Mouse (Mus musculus) MEL (cell line): ENCODE measurements around the gene Frmd4a. TPM values are rescaled to one million over a fixed set of nuclear protein-coding genes. Genes with fewer than 3 reads are reported as not detected.

ENCODE experiments used
- DNase-seq: peaks from one replicate; pipeline ENCODE4 v3.0.0; 2011; ENCODE audit warnings: low read depth, low spot score
- H3K27ac ChIP-seq: 2 replicates; pipeline ENCODE4 v1.5.1; 2012; ENCODE audit warnings: low read depth, mild to moderate bottlenecking, control low read depth, low read length, moderate library complexity; ENCODE audit not compliant: control insufficient read depth
- H3K27me3 ChIP-seq, 2 experiments: fragments of 150-350 bp in 1 of 2; sonication (generic) in 1 of 2; 2 replicates each; pipeline ENCODE4 v1.6.1; 2012; ENCODE audit warnings: low read length in 2 of 2, mild to moderate bottlenecking in 2 of 2, improper control_type of control experiment in 1 of 2, moderate library complexity in 1 of 2; ENCODE audit not compliant: insufficient read depth in 2 of 2, control insufficient read depth in 1 of 2
- H3K36me3 ChIP-seq, 2 experiments: 2 replicates each; pipeline ENCODE4 v1.6.1; 2012 to 2014; ENCODE audit warnings: low read length in 2 of 2, improper control_type of control experiment in 1 of 2, inconsistent platforms in 1 of 2, mild to moderate bottlenecking in 1 of 2; ENCODE audit not compliant: insufficient read depth in 2 of 2, control insufficient read depth in 1 of 2
- H3K4me1 ChIP-seq, 2 experiments: fragments of 150-350 bp in 1 of 2; sonication (generic) in 1 of 2; 2 replicates each; pipeline ENCODE4 v1.6.1; 2012; ENCODE audit warnings: low read length in 2 of 2, improper control_type of control experiment in 1 of 2, mild to moderate bottlenecking in 1 of 2; ENCODE audit not compliant: insufficient read depth in 2 of 2, control insufficient read depth in 1 of 2
- H3K4me3 ChIP-seq, 2 experiments: fragments of 150-350 bp in 1 of 2; sonication (generic) in 1 of 2; 2 replicates each; pipeline ENCODE4 v1.5.1; 2012; ENCODE audit warnings: low read depth in 2 of 2, low read length in 2 of 2, mild to moderate bottlenecking in 2 of 2, moderate library complexity in 2 of 2, control low read depth in 1 of 2, improper control_type of control experiment in 1 of 2; ENCODE audit not compliant: control insufficient read depth in 1 of 2, insufficient read depth in 1 of 2
- H3K79me2 ChIP-seq: 2 replicates; pipeline ENCODE4 v1.6.1; 2012; ENCODE audit warnings: mild to moderate bottlenecking, low read length, moderate library complexity; ENCODE audit not compliant: control insufficient read depth, poor library complexity, insufficient read depth
- H3K9ac ChIP-seq: 2 replicates; pipeline ENCODE4 v1.6.1; 2012; ENCODE audit warnings: low read depth, mild to moderate bottlenecking, control low read depth, low read length, moderate library complexity; ENCODE audit not compliant: control insufficient read depth, poor library complexity, severe bottlenecking
- H3K9me3 ChIP-seq: fragments of 150-350 bp; sonication (generic); replicated peaks from 2 replicates; pipeline ENCODE4 v1.6.1; 2012; ENCODE audit warnings: mild to moderate bottlenecking, low read length, improper control_type of control experiment, moderate library complexity; ENCODE audit not compliant: insufficient read depth
- BHLHE40 ChIP-seq: IDR thresholded peaks from 2 replicates; pipeline ENCODE4 v1.6.1; 2012; ENCODE audit warnings: low read depth, mild to moderate bottlenecking, inconsistent platforms, low read length, improper control_type of control experiment, borderline replicate concordance
- CHD1 ChIP-seq: IDR thresholded peaks from 2 replicates; pipeline ENCODE4 v1.6.1; 2012; ENCODE audit warnings: low read depth, mild to moderate bottlenecking, inconsistent platforms, low read length, improper control_type of control experiment
- CHD2 ChIP-seq: IDR thresholded peaks from 2 replicates; pipeline ENCODE4 v1.6.1; 2011; ENCODE audit warnings: low read length, improper control_type of control experiment
- E2F4 ChIP-seq: IDR thresholded peaks from 2 replicates; pipeline ENCODE4 v1.6.1; 2011; ENCODE audit warnings: low read depth, low read length, improper control_type of control experiment, borderline replicate concordance
- ELF1 ChIP-seq: IDR thresholded peaks from 2 replicates; pipeline ENCODE4 v1.6.1; 2014; ENCODE audit warnings: low read depth, mild to moderate bottlenecking, inconsistent platforms, low read length, improper control_type of control experiment, moderate library complexity
- EP300 ChIP-seq, 2 experiments: IDR thresholded peaks; 2 replicates each; pipeline ENCODE4 v1.6.1; 2011; ENCODE audit warnings: improper control_type of control experiment in 2 of 2, low read length in 2 of 2, low read depth in 1 of 2, mild to moderate bottlenecking in 1 of 2
- GABPA ChIP-seq: IDR thresholded peaks from 2 replicates; pipeline ENCODE4 v1.6.1; 2012; ENCODE audit warnings: low read depth, mild to moderate bottlenecking, inconsistent platforms, low read length, improper control_type of control experiment, moderate library complexity
- HCFC1 ChIP-seq: IDR thresholded peaks from 2 replicates; pipeline ENCODE4 v1.6.1; 2012; ENCODE audit warnings: low read depth, mild to moderate bottlenecking, inconsistent platforms, low read length, improper control_type of control experiment, moderate library complexity
- JUND ChIP-seq: IDR thresholded peaks from 2 replicates; pipeline ENCODE4 v1.6.1; 2011; ENCODE audit warnings: low read depth, mild to moderate bottlenecking, improper control_type of control experiment, low read length
- MAFK ChIP-seq: IDR thresholded peaks from 2 replicates; pipeline ENCODE4 v1.6.1; 2011; ENCODE audit warnings: low read depth, mild to moderate bottlenecking, low read length, improper control_type of control experiment, borderline replicate concordance
- MYB ChIP-seq: IDR thresholded peaks from 2 replicates; pipeline ENCODE4 v1.6.1; 2011; ENCODE audit warnings: mild to moderate bottlenecking, low read depth, low read length, improper control_type of control experiment
- NELFE ChIP-seq: IDR thresholded peaks from 2 replicates; pipeline ENCODE4 v1.6.1; 2011; ENCODE audit warnings: low read depth, low read length, improper control_type of control experiment
- NRF1 ChIP-seq: IDR thresholded peaks from 2 replicates; pipeline ENCODE4 v1.6.1; 2014; ENCODE audit warnings: low read depth, mild to moderate bottlenecking, inconsistent platforms, low read length, improper control_type of control experiment, moderate library complexity; ENCODE audit not compliant: poor library complexity, insufficient read depth, severe bottlenecking
- POLR2AphosphoS2 ChIP-seq: IDR thresholded peaks from 2 replicates; pipeline ENCODE4 v1.6.1; 2011; ENCODE audit warnings: low read length, improper control_type of control experiment
- POLR2AphosphoS5 ChIP-seq: IDR thresholded peaks from 2 replicates; pipeline ENCODE4 v1.6.1; 2012; ENCODE audit warnings: low read depth, borderline replicate concordance, mild to moderate bottlenecking, inconsistent platforms, low read length, moderate library complexity, mixed read lengths
- TAL1 ChIP-seq: IDR thresholded peaks from 2 replicates; pipeline ENCODE4 v1.6.1; 2012; ENCODE audit warnings: mild to moderate bottlenecking, inconsistent platforms, low read length, moderate library complexity, mixed read lengths
- TCF12 ChIP-seq: IDR thresholded peaks from 2 replicates; pipeline ENCODE4 v1.6.1; 2014; ENCODE audit warnings: low read depth, mild to moderate bottlenecking, inconsistent platforms, low read length, improper control_type of control experiment, moderate library complexity
- ZC3H11A ChIP-seq: IDR thresholded peaks from 2 replicates; pipeline ENCODE4 v1.6.1; 2012; ENCODE audit warnings: low read depth, mild to moderate bottlenecking, inconsistent platforms, low read length, improper control_type of control experiment
- ZKSCAN1 ChIP-seq: IDR thresholded peaks from 2 replicates; pipeline ENCODE4 v1.6.1; 2012; ENCODE audit warnings: low read depth, mild to moderate bottlenecking, inconsistent platforms, low read length, improper control_type of control experiment, moderate library complexity
- ZNF384 ChIP-seq: IDR thresholded peaks from 2 replicates; pipeline ENCODE4 v1.6.1; 2012; ENCODE audit warnings: low read depth, mild to moderate bottlenecking, inconsistent platforms, low read length, improper control_type of control experiment
- polyA plus RNA-seq, 2 experiments: library from polyadenylated mRNA; stranded (reverse) in 1 of 2; unstranded in 1 of 2; fragments of >175 nt in 1 of 2; fragments of >200 nt in 1 of 2; gene quantifications; 2 replicates each; pipeline versions ENCODE4 v1.2.1 to v1.2.4; 2012; ENCODE audit warnings: low replicate concordance in 2 of 2, low read depth in 1 of 2; ENCODE audit not compliant: insufficient read length in 2 of 2, insufficient read depth in 1 of 2, missing spikeins in 1 of 2
- total RNA-seq: library from RNA; depleted of rRNA; stranded (reverse); fragments of 300-350 nt; gene quantifications from 2 replicates; pipeline ENCODE4 v1.2.3, GENCODE M21; 2012

Frmd4a gene
- total and polyA plus RNA-seq, 3 experiments = 6.4 to 14.4 TPM; not detected in 1

DNA sequence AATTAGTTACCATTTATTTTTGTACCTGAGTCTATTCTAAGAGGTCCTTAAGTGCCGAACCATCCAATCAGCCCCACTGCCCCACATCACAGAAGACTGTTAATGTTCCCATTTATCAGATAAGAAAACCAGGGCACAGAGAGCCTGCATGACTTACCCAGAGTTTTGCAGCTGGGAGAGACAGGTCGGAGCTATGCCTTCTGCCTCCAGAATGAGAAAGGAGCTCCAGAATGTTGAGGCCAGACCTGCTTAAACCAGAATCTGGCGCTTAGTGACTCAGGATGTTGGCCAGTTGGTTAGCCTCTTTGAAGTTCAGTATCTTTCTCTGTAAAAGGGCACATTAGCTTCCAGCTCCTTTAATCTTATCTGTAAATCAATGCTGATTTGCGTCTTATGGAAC lies 422.4 kb downstream of the Frmd4a start:
- peaks cover 1 to 2% of the 10 kb centered on the region in 2 experiments; a peak in 2 of 4 replicates for H3K27me3 ChIP-seq
- no peak overlapping the region for H3K4me3 ChIP-seq
- H3K79me2 ChIP-seq = no peaks in the 10 kb centered on the region
- H3K36me3 ChIP-seq = no peaks in the 10 kb centered on the region
- TF ChIP-seq TAL1 (no peak), CHD2 (no peak), TCF12 (no peak), POLR2AphosphoS5 (no peak), ZKSCAN1 (no peak), BHLHE40 (no peak), ELF1 (no peak), HCFC1 (no peak), JUND (no peak), EP300 (IDR thresholded peaks at IDR 0.05; ENCODE audit: low read depth in 1 of 2, low read length in 2 of 2) (no peak), POLR2AphosphoS2 (no peak), ZC3H11A (no peak), MAFK (no peak), ZNF384 (no peak), NRF1 (no peak), NELFE (no peak), MYB (no peak), CHD1 (no peak), E2F4 (no peak)
- H3K9ac ChIP-seq = no peak overlapping the region
- no peak overlapping the region for H3K27ac ChIP-seq
- no peaks in the 10 kb centered on the region for H3K9me3 ChIP-seq
- no peak for DNase-seq
- H3K4me1 ChIP-seq = no peaks in the 10 kb centered on the region; a peak in 1 of 4 replicates

DNA sequence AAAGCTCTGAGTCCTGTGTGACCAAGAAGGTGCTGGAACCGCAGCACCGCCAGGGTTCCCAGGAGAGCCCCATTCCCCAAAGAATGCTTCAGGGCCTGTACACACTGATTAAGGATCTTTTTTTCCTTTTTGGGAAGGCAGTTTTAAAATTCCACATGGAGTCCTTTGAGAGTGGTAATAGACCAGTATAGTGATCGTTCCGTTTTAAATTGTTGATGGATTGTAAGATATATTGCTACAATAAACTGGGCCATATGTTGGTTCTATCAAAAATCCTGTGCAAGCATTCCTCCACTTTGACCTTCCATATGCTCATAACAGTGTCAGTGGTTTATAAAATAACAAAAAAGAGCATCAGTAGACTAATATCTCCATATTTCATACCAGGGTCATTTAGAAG lies 424.3 kb downstream of the Frmd4a start:
- Histone ChIP-seq H3K27ac (no peak overlapping the region), H3K79me2 (no peaks in the 10 kb centered on the region), H3K36me3 (no peaks in the 10 kb centered on the region), H3K9me3 (no peaks in the 10 kb centered on the region), H3K9ac (no peak overlapping the region), H3K4me3 (no peak overlapping the region), H3K27me3 (peaks cover 0 to 2% of the 10 kb centered on the region in 2 experiments; a peak in 1 of 4 replicates), H3K4me1 (no peaks in the 10 kb centered on the region; a peak in 1 of 4 replicates)
- DNase-seq = no peak
- TF ChIP-seq GABPA (no peak), MAFK (no peak), CHD1 (no peak)
